Mouse (Mus musculus) erythroblast, embryonic 14.5 days (primary cell): ENCODE measurements around the gene Xdh.

Experiments used
- GATA1 ChIP-seq: IDR thresholded peaks from 2 replicates; pipeline ENCODE4 v1.6.1; 2012; ENCODE audit warnings: low read length, inconsistent platforms, mixed read lengths
- TAL1 ChIP-seq: IDR thresholded peaks from 3 replicates; pipeline ENCODE4 v1.6.1; 2012; ENCODE audit warnings: low read length, inconsistent platforms, mixed read lengths

DNA sequence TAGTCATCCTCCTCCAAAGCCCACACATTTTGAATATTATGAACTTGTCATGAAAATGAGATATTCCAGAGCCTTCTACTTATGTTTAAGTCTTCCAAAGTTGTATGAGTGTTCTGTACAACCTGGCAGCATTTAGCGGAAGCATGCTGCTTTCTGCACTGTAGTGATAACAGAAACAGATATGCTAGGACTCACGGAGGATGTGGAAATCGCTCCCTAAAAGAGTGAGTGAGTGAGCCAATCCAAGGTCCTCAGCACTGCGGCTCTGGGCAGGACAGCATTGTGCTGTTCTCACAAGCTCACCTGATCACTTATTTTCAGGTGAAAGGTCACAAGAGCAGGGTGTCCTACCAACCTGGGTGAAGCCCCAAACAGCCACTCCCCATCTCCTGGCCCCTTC, 56.2 kb downstream of the Xdh start:
- TF ChIP-seq GATA1 (no peak), TAL1 (no peak)
